Mouse (Mus musculus): ENCODE data around the gene Adamts7. TPM values are rescaled to one million over a fixed set of nuclear protein-coding genes. Genes with fewer than 3 reads are reported as not detected.

The Adamts7 gene
- total RNA-seq, 1 experiment from 2014 or later, result not detected

GRCm38 (mm10) chr9:90136678-90136965, 26.2 kb upstream of the Adamts7 start:
- ATAC-seq (ENCODE audit: extremely low read depth, insufficient number of reproducible peaks, low FRiP score, poor library complexity, severe bottlenecking), result no peak

DNA sequence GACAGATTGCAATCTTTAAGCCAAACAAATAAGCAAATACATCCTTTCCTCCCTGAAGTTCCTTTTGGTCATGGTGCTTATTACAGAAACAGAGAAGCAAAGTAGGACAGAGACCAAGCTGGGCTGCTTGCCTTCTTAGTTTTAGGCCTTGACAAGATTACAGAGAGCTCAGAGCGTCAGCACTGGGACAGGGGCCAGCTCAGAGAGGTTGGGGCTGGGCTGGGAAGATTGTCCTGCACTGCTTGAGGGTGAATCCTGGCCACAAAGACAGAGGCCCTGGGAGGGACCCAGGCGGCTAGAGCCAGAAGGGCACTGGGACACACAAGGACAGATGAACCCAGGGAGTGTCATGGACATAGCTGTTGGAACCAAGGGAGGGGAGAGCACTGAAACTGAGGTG, 17.1 kb upstream of the Adamts7 start:
- ATAC-seq (ENCODE audit: extremely low read depth, insufficient number of reproducible peaks, low FRiP score, poor library complexity, severe bottlenecking), result no peak

- ATAC-seq (ENCODE audit: extremely low read depth, insufficient number of reproducible peaks, low FRiP score, poor library complexity, severe bottlenecking), result no peak
These were observed 16.0 kb upstream of the Adamts7 start for GRCm38 (mm10) chr9:90146869-90147268.

DNA sequence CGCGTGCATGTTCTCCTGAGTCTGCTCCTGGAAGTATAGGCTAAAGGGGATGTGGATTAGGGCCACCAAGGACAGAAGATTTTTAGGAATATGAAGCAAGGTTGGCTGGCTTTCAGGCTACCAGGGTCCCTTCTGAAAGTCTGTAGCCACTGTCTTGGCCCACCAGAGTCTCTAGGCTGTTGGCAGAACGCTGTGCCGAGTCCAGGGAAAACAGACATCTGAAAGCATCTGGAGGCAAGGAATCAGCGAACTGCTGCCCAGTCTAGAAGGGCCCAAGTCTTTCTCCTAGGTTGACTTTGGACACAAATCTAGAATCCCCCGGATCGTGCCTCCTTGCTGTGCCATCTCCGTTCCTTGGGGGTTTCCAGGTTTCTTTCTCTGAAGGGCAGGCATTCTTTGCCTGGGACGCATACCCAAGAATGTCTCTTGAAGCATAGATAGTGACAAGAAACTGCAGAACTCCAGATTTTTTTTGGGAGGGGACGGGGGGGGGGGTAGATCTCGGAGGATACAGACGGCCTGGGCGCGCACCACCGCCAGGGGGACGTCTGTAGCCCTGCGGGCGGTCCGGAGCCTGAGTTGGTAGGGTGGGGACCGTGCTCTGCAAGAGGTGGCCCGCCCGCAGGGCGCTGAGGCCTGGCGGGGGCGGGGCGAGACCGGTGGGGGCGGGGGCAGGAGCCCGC, 485 bp upstream of the Adamts7 start:
- ATAC-seq (ENCODE audit: extremely low read depth, insufficient number of reproducible peaks, low FRiP score, poor library complexity, severe bottlenecking), result no peak

DNA sequence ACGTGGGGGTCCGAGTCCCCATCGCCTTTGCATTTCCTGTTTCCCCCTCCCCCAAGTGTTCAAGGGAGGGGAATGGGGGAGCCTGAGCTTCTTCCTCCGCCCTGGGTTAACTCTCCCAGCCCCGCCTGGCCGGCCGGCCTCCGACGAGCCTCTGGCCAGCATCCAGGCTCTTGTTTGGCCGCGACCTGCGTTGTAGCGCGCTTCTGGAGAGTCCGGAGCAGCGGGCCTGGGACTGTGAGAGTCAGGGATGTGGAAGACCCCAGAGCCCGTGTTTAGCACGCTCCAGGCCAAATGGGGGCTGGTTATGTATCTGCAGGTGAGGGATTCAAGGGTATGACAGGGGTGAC, 853 bp downstream of the Adamts7 start:
- ATAC-seq (ENCODE audit: extremely low read depth, insufficient number of reproducible peaks, low FRiP score, poor library complexity, severe bottlenecking), result no peak

DNA sequence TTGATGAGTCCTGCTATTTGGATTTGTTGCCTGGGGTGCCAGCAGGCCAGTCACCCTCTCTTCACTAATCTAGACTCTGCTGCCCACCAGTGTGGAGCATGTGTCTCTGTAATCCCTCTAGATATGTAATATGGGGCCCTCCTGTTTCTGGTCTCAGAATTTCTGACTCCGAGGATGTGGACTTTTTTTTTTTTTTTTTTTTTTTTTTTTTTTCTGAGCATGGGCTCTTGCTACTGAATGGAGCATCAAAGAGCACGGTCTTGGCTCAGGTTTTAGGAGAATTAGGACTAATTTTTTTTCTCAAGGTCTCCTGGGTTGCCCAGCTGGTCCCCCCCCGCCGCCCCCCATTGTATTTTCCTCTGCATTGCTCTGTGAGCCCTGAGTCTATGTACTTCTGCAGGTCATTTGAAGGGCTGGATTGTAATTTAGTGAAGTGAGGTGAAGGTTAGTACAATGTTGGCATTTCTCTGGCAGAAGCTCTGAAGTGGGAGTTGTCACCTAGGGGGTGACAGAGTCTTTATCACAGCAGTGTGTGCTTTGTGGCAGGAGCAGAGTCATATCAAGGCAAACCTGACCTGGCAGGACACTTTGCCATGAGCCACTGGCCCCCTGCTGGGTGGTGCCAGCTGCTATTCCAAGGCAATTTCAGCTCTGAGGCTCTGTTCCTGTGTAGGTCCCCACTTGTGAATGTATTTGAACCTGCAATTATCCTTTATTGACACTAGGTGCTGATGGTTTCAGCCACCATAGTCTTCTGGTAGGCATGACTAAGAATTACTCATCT, 2.0 kb downstream of the Adamts7 start:
- no peak for ATAC-seq (ENCODE audit: extremely low read depth, insufficient number of reproducible peaks, low FRiP score, poor library complexity, severe bottlenecking)

DNA sequence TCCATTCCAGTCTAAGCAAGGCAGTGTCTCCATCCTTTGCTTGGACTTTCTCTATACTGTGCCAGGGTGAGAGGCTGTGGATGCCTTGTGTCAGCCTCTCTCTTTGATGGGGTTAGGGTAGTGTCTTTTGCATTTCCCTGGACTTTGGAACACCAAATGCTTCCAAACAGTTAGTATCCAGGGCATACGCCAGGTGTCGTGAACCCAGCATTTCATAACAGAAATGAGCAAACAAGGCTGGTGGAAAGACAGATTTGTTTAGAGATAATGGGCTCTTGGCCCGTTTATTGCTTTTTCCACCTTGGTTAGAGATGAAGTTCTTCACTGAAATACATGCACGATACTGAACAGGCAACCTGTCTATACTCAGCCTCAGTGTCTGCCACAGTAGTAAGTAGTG, 2.7 kb downstream of the Adamts7 start:
- no peak for ATAC-seq (ENCODE audit: extremely low read depth, insufficient number of reproducible peaks, low FRiP score, poor library complexity, severe bottlenecking)

DNA sequence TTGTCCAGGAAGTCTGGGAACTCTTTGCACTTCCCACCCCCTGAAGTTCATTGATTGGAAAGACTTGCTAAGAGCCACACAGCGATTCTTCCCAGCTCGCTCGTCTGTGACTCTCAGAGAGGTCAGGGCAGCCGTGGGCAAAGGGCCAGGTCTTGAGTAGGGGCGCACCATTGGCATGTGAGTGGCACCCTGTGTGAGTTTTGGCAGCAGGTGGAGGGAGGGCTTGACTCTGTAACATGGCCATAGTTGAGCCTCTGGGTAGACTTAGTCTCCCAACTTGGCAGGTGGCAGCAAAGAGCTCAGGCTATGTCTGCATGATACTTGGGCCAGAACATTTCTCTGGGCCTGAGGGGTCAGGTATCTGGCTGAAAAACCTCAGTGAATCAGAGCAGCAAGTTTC, 3.7 kb downstream of the Adamts7 start:
- no peak for ATAC-seq (ENCODE audit: extremely low read depth, insufficient number of reproducible peaks, low FRiP score, poor library complexity, severe bottlenecking)

GRCm38 (mm10) chr9:90169965-90170364, 7.1 kb downstream of the Adamts7 start:
- ATAC-seq (ENCODE audit: extremely low read depth, insufficient number of reproducible peaks, low FRiP score, poor library complexity, severe bottlenecking), result no peak

DNA sequence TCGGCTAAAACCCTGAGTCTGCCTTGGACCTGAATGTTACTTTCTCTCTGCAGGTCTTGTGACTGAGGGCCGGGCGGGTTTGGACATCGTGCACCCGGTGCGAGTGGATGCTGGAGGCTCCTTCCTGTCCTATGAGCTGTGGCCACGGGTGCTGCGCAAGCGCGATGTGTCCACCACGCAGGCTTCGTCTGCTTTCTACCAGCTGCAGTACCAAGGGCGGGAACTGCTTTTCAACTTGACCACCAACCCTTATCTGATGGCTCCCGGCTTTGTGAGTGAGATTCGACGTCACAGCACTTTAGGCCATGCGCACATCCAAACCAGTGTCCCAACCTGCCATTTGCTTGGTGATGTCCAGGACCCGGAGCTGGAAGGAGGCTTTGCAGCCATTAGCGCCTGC, 8.6 kb downstream of the Adamts7 start:
- ATAC-seq (ENCODE audit: extremely low read depth, insufficient number of reproducible peaks, low FRiP score, poor library complexity, severe bottlenecking), result no peak

DNA sequence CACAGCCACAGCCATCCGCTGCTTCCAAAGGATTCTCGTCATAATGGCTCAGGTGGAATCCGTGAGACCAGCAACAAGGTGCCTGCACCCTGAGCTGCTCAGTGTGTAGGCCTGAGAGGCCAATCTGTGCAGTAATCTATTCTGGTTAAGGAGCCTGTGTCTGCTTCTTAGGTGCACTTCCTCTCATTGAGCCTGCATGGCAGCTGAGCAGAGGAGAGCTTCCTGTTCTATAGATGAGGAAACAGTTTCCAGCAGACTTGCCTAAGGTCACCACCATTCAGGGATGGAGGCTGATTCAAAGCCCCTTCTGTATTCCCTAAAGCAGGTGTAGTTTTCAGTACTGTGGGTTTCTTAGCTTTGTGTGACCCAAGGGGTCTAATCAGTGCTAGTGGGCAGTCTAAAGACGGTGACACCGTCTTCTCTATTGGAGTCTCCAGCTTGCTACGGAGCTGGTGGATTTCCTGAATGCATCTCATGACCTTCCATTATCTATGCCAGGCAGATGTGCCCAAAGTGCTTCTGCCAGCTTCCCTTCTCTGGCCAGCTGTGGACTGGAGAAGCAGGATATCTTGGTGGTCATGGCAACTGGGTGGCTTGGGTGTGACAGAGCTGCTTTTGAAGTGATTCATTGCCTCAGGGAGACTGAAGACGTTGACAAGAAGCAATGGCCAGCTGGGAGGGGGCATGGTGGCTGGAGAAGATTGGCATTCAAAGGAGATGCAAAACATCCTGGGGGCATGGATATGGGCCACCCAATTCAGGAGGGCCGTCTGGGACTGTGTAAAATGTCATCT, 9.9 kb downstream of the Adamts7 start:
- ATAC-seq (ENCODE audit: extremely low read depth, insufficient number of reproducible peaks, low FRiP score, poor library complexity, severe bottlenecking), result no peak

DNA sequence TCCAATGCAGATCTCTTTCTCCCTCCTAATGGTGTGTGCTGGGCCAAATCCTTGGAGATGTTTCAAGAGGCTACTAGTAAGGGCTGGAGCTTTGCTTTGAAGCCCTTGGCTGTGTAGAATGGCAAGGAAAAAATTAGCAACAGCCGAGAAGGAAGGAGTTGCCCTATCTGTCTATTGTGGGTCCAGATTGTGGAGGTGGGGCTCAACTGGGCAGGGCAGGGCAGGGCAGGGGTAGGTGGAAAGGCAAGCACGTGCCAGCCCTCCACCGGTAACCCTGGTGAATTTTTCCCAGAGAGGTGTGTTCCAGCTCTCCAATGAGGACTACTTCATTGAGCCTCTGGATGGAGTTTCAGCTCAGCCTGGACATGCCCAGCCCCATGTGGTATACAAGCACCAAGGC, 10.5 kb downstream of the Adamts7 start:
- ATAC-seq (ENCODE audit: extremely low read depth, insufficient number of reproducible peaks, low FRiP score, poor library complexity, severe bottlenecking), result no peak

DNA sequence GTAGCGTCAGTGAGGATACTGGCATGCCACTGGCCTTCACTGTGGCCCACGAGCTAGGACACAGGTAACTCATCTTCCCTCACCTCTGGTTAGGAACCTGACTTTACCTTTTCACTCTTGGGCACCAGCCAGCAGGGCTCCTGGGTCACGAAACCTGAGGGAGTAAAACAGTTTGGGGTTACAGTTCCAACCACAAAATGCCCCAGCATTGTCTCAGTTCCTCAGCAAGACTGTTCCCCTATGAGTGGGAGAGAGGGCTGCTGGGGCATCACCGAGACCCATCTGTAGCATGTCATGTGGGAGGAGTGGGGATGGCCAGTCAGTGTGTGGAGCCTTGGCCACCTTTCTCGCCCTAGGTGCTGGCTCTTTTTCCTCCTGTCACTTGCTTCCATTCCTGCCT, 16.5 kb downstream of the Adamts7 start:
- no peak for ATAC-seq (ENCODE audit: extremely low read depth, insufficient number of reproducible peaks, low FRiP score, poor library complexity, severe bottlenecking)

DNA sequence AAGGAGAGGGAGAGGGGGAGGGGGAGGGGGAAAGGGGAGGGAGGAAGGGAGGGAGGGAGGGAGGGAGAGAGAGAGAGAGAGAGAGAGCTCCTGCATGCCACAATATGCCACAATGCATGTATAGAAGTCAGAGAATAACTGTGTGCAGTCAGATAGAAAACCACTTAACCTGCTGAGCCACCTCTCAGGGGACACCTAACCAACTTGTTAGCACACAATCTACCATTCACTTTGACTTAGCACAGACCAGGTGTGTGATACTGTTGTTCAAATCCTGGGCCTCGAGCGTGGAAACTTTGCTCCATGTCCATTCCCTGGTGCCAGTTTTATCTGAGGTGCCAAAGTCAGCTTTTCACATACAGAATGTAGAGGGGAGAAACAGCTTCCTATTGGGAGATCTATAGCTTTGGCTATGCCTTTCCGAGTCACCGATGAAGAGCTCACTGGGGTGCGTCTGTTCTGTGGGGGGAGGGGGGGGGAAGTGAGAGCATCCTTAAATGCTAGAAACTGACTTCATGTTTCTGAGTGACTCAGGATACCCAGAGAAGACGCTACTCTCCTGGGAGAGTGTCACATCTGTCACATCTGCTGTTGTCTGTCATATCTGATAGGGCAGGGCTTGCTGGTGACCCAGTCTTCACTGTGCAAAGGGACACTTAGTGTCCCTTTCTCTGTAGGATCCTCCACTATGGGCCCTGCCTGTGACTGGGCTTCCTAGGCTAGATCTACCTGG, 19.0 kb downstream of the Adamts7 start:
- no peak for ATAC-seq (ENCODE audit: extremely low read depth, insufficient number of reproducible peaks, low FRiP score, poor library complexity, severe bottlenecking)

DNA sequence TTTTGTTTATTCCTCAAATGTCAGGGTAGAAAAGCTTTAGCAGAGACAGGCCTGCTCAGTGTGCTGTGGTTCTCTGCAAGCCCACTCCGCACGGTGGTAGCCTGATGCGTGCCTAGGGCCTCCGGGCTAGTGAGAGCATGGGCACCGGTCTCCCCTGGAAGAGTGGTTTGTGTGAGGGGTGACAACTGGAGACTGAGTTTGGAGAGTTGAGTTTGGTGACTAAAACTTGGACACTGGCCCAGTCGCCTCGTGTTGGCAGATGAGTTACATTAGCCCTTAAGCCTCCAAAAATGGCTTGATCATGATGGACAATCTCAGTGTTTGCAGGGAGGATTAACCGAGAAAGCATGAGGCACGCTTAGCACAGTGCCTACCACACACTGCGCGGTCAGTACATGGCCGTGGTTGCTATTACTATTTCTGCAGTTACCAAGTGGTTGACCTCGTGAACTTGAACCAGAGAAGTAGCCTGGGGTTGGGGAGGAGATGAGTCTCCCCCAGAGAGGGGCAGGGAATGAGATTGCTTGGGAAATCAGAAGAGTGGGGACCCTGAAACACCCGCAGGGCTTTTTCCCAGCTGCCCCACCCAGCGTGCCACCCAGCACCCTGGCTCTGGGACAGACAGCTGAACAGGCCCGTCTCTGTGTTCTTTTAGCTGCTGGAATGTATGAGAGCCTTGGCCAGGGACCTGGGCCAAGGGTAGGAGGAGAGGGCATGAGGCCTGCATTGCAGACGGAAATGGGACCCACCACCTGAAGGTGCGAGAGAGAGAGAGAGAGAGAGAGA, 20.0 kb downstream of the Adamts7 start:
- ATAC-seq (ENCODE audit: extremely low read depth, insufficient number of reproducible peaks, low FRiP score, poor library complexity, severe bottlenecking), result no peak

- no peak for ATAC-seq (ENCODE audit: extremely low read depth, insufficient number of reproducible peaks, low FRiP score, poor library complexity, severe bottlenecking)
These were observed 20.7 kb downstream of the Adamts7 start for GRCm38 (mm10) chr9:90183550-90183949.

DNA sequence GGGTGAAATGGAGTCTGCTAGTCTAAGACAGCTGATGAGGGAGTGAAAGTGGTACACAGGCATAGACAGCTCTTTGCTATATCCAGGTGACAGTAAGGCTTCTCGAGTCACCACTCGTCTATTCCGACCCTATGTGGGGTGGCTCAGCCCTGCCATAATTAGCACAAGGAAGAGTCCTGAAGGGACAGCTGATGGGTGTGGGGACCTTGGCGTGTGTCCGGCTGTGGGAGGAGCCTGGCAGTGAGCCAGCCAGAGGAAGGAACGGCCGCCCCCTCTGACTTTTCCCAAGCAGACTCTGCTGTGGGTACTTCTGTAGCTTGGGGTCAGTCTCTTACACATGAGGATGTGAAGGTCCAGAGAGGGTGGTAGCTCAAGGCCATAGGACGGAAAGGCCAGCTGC, 21.2 kb downstream of the Adamts7 start:
- ATAC-seq (ENCODE audit: extremely low read depth, insufficient number of reproducible peaks, low FRiP score, poor library complexity, severe bottlenecking), result no peak

DNA sequence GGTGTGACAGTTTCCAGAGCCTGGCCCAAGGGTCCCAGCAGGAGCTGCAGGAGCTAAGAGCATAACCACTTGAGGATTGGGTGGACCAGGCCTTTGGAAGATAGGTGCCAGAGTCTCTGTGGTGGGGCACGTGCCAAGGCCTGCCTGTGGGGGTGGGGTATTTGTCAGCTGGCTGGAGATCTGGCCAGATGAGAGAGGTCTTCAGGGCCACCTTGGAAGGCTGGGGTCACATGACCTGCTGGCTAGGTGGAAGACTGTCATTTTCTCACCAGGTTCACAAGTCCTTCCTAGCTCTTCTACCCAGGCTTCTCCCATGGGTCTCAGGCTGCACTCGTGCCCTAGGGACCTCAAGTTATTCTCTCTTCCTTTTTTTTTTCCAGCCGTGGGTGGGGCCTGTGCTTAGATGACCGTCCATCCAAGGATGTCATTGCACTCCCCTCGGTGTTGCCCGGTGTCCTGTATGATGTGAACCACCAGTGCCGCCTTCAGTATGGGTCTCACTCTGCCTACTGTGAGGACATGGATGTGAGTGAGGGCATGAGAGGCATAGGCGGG, 22.6 kb downstream of the Adamts7 start:
- ATAC-seq (ENCODE audit: extremely low read depth, insufficient number of reproducible peaks, low FRiP score, poor library complexity, severe bottlenecking), result no peak

- ATAC-seq (ENCODE audit: extremely low read depth, insufficient number of reproducible peaks, low FRiP score, poor library complexity, severe bottlenecking), result no peak
These were observed 26.0 kb downstream of the Adamts7 start for GRCm38 (mm10) chr9:90188893-90189292.
